Mouse (Mus musculus) forebrain, embryonic 15.5 days (tissue): ENCODE measurements around the gene Wbp2nl. TPM values are rescaled to one million over a fixed set of nuclear protein-coding genes. Genes with fewer than 3 reads are reported as not detected.

ENCODE experiments used
- ATAC-seq: fragments of 200-750 bp; cut with Nextera tagmentation; replicated peaks from 2 replicates; pipeline ENCODE4 v1.8.0; 2017; ENCODE audit warnings: mild to moderate bottlenecking, moderate TSS enrichment, moderate library complexity
- H3K27ac ChIP-seq: fragments of 300-500 bp; sonication (generic); replicated peaks from 2 replicates; pipeline ENCODE4 v1.5.1; 2015; ENCODE audit warnings: mild to moderate bottlenecking, inconsistent platforms
- H3K27me3 ChIP-seq: fragments of 300-500 bp; sonication (generic); 2 replicates; pipeline ENCODE4 v1.6.1; 2015; ENCODE audit warnings: inconsistent platforms
- H3K36me3 ChIP-seq: fragments of 300-500 bp; sonication (generic); 2 replicates; pipeline ENCODE4 v1.6.1; 2015; ENCODE audit warnings: mild to moderate bottlenecking, inconsistent platforms
- H3K4me1 ChIP-seq: fragments of 300-500 bp; sonication (generic); 2 replicates; pipeline ENCODE4 v1.6.1; 2015; ENCODE audit warnings: inconsistent platforms
- H3K4me2 ChIP-seq: fragments of 300-500 bp; sonication (generic); replicated peaks from 2 replicates; pipeline ENCODE4 v1.6.1; 2015; ENCODE audit warnings: mild to moderate bottlenecking, inconsistent platforms
- H3K4me3 ChIP-seq: fragments of 300-500 bp; sonication (generic); 2 replicates; pipeline ENCODE4 v1.5.1; 2015; ENCODE audit warnings: mild to moderate bottlenecking, inconsistent platforms
- H3K9ac ChIP-seq: fragments of 300-500 bp; sonication (generic); replicated peaks from 2 replicates; pipeline ENCODE4 v1.6.1; 2015; ENCODE audit warnings: mild to moderate bottlenecking, inconsistent platforms
- H3K9me3 ChIP-seq: fragments of 300-500 bp; sonication (generic); 2 replicates; pipeline ENCODE4 v1.6.1; 2016; ENCODE audit warnings: inconsistent platforms
- WGBS: fragments of 180-500 bp; shearing (Covaris S2); methylation state at CpG from one replicate; pipeline ENCODE4 v1.1.7; 2015; ENCODE audit warnings: mixed read lengths; 5-methylcytosine and 5-hydroxymethylcytosine counted together
- polyA plus RNA-seq: library from polyadenylated mRNA; unstranded; fragments of >200 nt; fragmentation: Nextera tagmentation; extraction: Ambion mirVana; gene quantifications from 2 replicates; pipeline ENCODE4 v1.2.1, GENCODE M21; 2015

Wbp2nl gene
- polyA plus RNA-seq, 1 experiment from 2014 or later: 0.15 TPM

GRCm38 (mm10) chr15:82322195-82322594 is 23.4 kb downstream of the Wbp2nl start:
- Histone ChIP-seq H3K36me3 (no peaks in the 10 kb centered on the region), H3K27me3 (no peaks in the 10 kb centered on the region), H3K9ac (no peak overlapping the region), H3K4me2 (no peak overlapping the region), H3K27ac (no peak overlapping the region), H3K4me1 (no peaks in the 10 kb centered on the region), H3K4me3 (no peak overlapping the region), H3K9me3 (no peaks in the 10 kb centered on the region)
- WGBS: 90% methylated on average over 7 of the region's 8 CpGs
- ATAC-seq: no peak

- Histone ChIP-seq H3K9ac (no peak overlapping the region), H3K9me3 (no peaks in the 10 kb centered on the region), H3K4me2 (no peak overlapping the region), H3K27ac (no peak overlapping the region), H3K4me3 (no peak overlapping the region), H3K27me3 (no peaks in the 10 kb centered on the region), H3K4me1 (no peaks in the 10 kb centered on the region), H3K36me3 (no peaks in the 10 kb centered on the region)
- ATAC-seq: no peak
- 74% methylated on average over 2 of the region's 2 CpGs for WGBS
These were observed 26.6 kb downstream of the Wbp2nl start for GRCm38 (mm10) chr15:82325382-82325781.

DNA sequence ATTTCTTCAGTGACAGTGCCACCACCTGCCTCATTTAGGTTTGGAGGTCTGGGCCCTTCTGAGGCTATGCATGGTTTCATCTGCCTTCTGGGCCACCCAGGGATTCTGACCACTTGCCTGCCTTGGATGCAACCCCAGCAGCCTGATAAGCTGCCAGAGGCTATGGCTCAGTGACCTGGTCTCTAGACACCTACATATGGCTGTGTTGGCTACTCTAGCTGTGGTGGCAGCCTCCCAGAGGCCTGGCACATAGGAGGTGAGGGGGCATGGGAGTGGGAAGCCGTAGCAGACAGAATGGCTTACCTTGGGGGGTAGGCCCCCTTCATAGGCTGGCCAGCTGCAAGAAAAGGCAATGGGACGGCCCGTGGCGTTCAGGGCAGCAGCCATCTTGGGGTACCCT is 36.4 kb downstream of the Wbp2nl start:
- peaks cover 8% of the 10 kb centered on the region for H3K4me1 ChIP-seq
- ATAC-seq: no peak
- no peak overlapping the region for H3K27ac ChIP-seq
- no peaks in the 10 kb centered on the region for H3K9me3 ChIP-seq
- WGBS: 96% methylated on average over 4 of the region's 4 CpGs
- no peaks in the 10 kb centered on the region for H3K36me3 ChIP-seq
- no peak overlapping the region for H3K9ac ChIP-seq
- H3K27me3 ChIP-seq: no peaks in the 10 kb centered on the region; the same call in 1 of the 2 replicates
- no peak overlapping the region for H3K4me2 ChIP-seq
- H3K4me3 ChIP-seq: no peak overlapping the region

- Histone ChIP-seq H3K36me3 (no peaks in the 10 kb centered on the region), H3K27me3 (peaks cover 12% of the 10 kb centered on the region), H3K9ac (no peak overlapping the region), H3K4me1 (peaks cover 15% of the 10 kb centered on the region), H3K27ac (no peak overlapping the region), H3K4me2 (no peak overlapping the region), H3K9me3 (no peaks in the 10 kb centered on the region), H3K4me3 (no peak overlapping the region)
- WGBS: 64% methylated on average over 12 of the region's 12 CpGs
- no peak for ATAC-seq
These were observed 37.9 kb downstream of the Wbp2nl start for GRCm38 (mm10) chr15:82336629-82337028.

DNA sequence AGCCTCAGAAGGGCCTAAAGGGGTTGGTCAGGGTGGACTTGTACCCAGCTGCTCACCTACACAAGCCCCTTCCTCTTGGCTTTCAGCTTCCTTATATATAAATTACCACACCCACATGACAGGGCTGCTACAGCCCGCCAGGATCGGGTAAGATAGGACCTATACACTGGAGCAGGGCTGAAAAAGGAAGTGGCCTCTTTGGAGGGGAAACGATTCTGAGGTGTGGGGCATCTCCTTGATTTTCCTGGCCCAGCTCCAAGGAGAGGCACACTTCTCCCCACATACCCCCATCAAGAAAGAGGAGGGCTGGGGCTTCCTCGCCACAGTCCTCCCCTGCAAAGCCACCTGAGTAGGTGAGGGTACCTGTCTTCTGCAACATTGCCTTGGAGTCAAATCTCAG is 39.1 kb downstream of the Wbp2nl start:
- Histone ChIP-seq H3K9ac (peak overlapping the region; percentile 59), H3K4me1 (peaks cover 15% of the 10 kb centered on the region), H3K27ac (no peak overlapping the region), H3K4me2 (peak overlapping the region; percentile 54), H3K9me3 (no peaks in the 10 kb centered on the region), H3K36me3 (no peaks in the 10 kb centered on the region), H3K4me3 (peak overlapping the region; percentile 51), H3K27me3 (peaks cover 15% of the 10 kb centered on the region)
- ATAC-seq: no peak
- WGBS: 37% methylated on average over 4 of the region's 4 CpGs

- peak; percentile 93 for ATAC-seq
- H3K27me3 ChIP-seq: peaks cover 15% of the 10 kb centered on the region
- H3K36me3 ChIP-seq: no peaks in the 10 kb centered on the region
- peak within 1 kb of the TSS; percentile 51 for H3K4me3 ChIP-seq
- peak within 1 kb of the TSS; percentile 59 for H3K9ac ChIP-seq
- peak within 1 kb of the TSS; percentile 54 for H3K4me2 ChIP-seq
- H3K27ac ChIP-seq: no peak within 1 kb of the TSS
- WGBS: under 1% methylated on average over 41 of the region's 41 CpGs
- H3K4me1 ChIP-seq: peaks cover 15% of the 10 kb centered on the region
- H3K9me3 ChIP-seq: no peaks in the 10 kb centered on the region
These were observed 39.9 kb downstream of the Wbp2nl start, which contains the start of the genes Naga, Pheta2 and Smdt1 for GRCm38 (mm10) chr15:82338593-82339112. TSS of gene Naga (minus strand) at chr15:82338925. TSS of gene Pheta2 (plus strand) at chr15:82338942. TSS of gene Smdt1 (plus strand) at chr15:82338959.

- ATAC-seq: 0 out of 2 replicates have a peak, but pooled peaks have one; percentile 2
- 56% methylated on average over 10 of the region's 10 CpGs for WGBS
- Histone ChIP-seq H3K9ac (peak overlapping the region; percentile 59; the same call in 1 of the 2 replicates), H3K27ac (no peak overlapping the region), H3K4me1 (peaks cover 15% of the 10 kb centered on the region), H3K36me3 (no peaks in the 10 kb centered on the region), H3K27me3 (peaks cover 15% of the 10 kb centered on the region), H3K4me2 (peak overlapping the region; percentile 54), H3K4me3 (peak overlapping the region; percentile 51), H3K9me3 (no peaks in the 10 kb centered on the region)
These were observed 40.4 kb downstream of the Wbp2nl start for GRCm38 (mm10) chr15:82339150-82339549.

GRCm38 (mm10) chr15:82339634-82340254 is 41.0 kb downstream of the Wbp2nl start:
- H3K4me2 ChIP-seq: no peak overlapping the region
- no peak overlapping the region for H3K4me3 ChIP-seq
- H3K27ac ChIP-seq: no peak overlapping the region
- H3K36me3 ChIP-seq: no peaks in the 10 kb centered on the region
- H3K4me1 ChIP-seq: peaks cover 15% of the 10 kb centered on the region
- H3K9ac ChIP-seq: no peak overlapping the region
- ATAC-seq: no peak
- H3K9me3 ChIP-seq: no peaks in the 10 kb centered on the region
- H3K27me3 ChIP-seq: peaks cover 15% of the 10 kb centered on the region
- WGBS: 86% methylated on average over 8 of the region's 8 CpGs

GRCm38 (mm10) chr15:82340414-82341035 is 41.8 kb downstream of the Wbp2nl start:
- Histone ChIP-seq H3K4me3 (peak overlapping the region; percentile 28), H3K9ac (peak overlapping the region; percentile 41), H3K27me3 (peaks cover 15% of the 10 kb centered on the region), H3K4me2 (peak overlapping the region; percentile 46), H3K4me1 (peaks cover 15% of the 10 kb centered on the region), H3K9me3 (no peaks in the 10 kb centered on the region), H3K36me3 (no peaks in the 10 kb centered on the region), H3K27ac (no peak overlapping the region)
- ATAC-seq: no peak
- WGBS: 50% methylated on average over 21 of the region's 21 CpGs

DNA sequence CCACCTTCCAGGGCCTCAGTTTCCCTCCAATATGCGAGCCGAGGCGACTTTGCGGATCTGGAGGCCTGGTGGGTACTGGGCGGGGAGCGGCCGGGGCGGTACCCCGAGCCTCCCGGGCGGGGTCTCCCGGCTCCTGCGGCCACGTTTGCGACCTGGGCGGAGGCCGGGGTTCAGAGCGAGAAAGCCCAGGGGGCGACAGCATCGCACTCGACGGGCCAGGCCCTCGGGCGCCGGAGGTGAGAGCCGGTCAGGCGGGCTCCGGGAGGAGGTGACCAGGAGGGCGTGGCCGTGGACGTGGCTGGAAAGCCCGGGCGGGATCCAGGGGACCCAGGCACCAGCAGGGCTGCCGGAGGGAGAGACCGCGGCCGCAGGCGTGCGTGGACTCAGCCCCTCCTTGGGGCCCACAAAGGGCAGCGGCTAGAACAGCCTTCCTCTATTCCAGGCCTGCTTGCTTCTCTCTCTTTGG is 42.3 kb downstream of the Wbp2nl start:
- peaks cover 15% of the 10 kb centered on the region for H3K4me1 ChIP-seq
- peaks cover 15% of the 10 kb centered on the region for H3K27me3 ChIP-seq
- H3K9me3 ChIP-seq: no peaks in the 10 kb centered on the region
- H3K27ac ChIP-seq: no peak overlapping the region
- H3K4me2 ChIP-seq: peak overlapping the region; percentile 46
- 3% methylated on average over 40 of the region's 40 CpGs for WGBS
- no peaks in the 10 kb centered on the region for H3K36me3 ChIP-seq
- peak overlapping the region; percentile 28 for H3K4me3 ChIP-seq
- ATAC-seq: no peak
- peak overlapping the region; percentile 41 for H3K9ac ChIP-seq

GRCm38 (mm10) chr15:82341675-82342542 is 43.2 kb downstream of the Wbp2nl start:
- no peak for ATAC-seq
- Histone ChIP-seq H3K36me3 (no peaks in the 10 kb centered on the region), H3K9ac (no peak overlapping the region), H3K4me2 (no peak overlapping the region), H3K27ac (no peak overlapping the region), H3K4me3 (no peak overlapping the region), H3K27me3 (peaks cover 15% of the 10 kb centered on the region), H3K4me1 (peaks cover 20% of the 10 kb centered on the region), H3K9me3 (no peaks in the 10 kb centered on the region)
- 72% methylated on average over 15 of the region's 15 CpGs for WGBS
